Mouse (Mus musculus): Measurements from ENCODE around the gene Il4i1. TPM values are rescaled to one million over a fixed set of nuclear protein-coding genes. Genes with fewer than 3 reads are reported as not detected.
"Not testable (repeated sequence)": the region's sequence is repeated elsewhere in the genome, so short reads cannot be mapped to it uniquely, and the experiment has no call there.

Il4i1 gene
- total RNA-seq, 4 experiments from 2014 or later, result 0.35 to 1.2 (median 0.88) TPM

- DNase-seq (ENCODE audit: low spot score), result no peak
Observed at GRCm38 (mm10) chr7:44863982-44864494, 47.9 kb downstream of the Il4i1 start.

- DNase-seq (ENCODE audit: low spot score), result no peak
Observed at GRCm38 (mm10) chr7:44864595-44865542, 48.7 kb downstream of the Il4i1 start.

DNA sequence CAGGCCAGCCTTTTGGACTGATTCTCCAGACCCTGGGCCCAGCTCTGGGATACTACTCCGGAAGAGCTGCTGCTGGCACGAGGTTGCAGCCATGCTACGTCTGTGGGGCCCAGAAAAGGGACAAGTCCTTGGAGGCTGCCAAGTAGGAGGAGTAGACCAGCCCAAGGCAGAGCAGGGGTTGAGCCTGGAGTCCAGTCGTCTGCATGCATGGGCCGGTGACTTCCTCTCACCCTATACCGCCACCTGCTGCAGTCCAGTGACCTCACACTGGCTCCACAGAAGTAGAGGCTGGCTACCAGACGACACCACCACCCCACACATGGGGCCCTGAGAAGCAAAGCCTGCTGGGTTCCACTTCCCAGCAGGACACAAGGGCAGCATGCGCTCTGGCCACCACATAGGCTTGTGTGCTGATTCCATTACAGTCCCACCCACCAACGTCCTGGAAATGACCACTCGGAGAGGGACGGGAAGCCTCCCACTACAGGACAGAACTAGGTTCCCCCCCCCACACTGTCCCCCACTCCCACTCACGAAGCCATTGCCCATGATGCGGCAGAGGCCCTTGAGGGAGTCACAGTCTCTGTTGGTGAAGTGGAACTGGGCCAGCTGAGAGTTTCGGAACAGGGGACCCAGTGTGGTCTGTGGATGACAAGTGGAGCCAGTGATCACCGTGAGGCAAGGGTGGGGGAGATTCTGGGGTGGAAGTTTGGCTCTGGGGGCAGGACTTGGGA is 50.3 kb downstream of the Il4i1 start:
- peak; percentile 66 for DNase-seq (ENCODE audit: low spot score)

GRCm38 (mm10) chr7:44867010-44867702 is 51.0 kb downstream of the Il4i1 start:
- DNase-seq (ENCODE audit: low spot score), result no peak

GRCm38 (mm10) chr7:44867802-44868201 is 51.6 kb downstream of the Il4i1 start:
- DNase-seq (ENCODE audit: low spot score), result no peak

GRCm38 (mm10) chr7:44868465-44868864 is 52.3 kb downstream of the Il4i1 start:
- DNase-seq (ENCODE audit: low spot score), result no peak

DNA sequence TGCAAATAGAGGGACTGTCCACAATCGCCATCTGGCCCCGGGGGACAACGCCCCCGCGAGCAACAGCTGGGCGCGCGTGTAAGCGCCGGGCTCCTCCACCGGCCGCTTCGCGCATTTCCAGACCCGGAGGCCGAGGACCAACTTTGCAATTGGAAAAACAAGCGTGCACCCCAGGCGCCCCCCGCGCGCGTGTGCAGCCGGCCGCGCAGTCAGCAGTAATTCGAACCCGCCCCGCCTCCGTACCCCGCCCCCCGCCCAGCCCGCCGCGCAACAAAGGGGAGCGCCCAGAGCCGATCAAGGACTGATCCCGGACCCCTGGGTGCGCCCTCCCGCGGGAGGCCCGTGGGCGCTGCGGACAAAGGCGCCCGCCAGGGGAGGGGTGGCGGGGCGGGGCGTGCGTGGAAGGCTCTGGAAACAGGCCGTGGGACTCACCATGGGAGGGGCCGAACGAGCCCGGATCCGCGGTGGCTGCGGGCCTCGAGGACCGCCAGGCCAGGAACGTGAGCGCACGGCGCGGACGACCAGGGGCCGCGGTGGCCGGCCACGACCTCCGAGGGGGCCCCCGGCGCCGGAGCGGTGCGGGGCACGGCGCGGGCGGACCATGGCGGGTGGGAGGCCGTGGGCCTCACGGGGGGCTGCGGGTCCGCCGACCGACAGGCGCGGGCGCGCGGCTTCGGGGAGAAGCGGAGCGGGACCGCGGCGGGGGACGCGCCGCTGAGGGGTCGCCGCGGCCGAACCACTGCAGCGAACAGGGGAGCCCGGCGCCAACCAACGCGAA is 52.9 kb downstream of the Il4i1 start:
- DNase-seq (ENCODE audit: low spot score), result peak; percentile 61

GRCm38 (mm10) chr7:44869697-44870528 is 53.7 kb downstream of the Il4i1 start, which contains the start of gene Ptov1:
Ptov1 (minus strand) TSS chr7:44869788.
- DNase-seq (ENCODE audit: low spot score), result peak; percentile 95

GRCm38 (mm10) chr7:44870614-44871013 is 54.4 kb downstream of the Il4i1 start:
- no peak for DNase-seq (ENCODE audit: low spot score)

- DNase-seq (ENCODE audit: low spot score), result no peak
Observed at GRCm38 (mm10) chr7:44871181-44871580, 55.0 kb downstream of the Il4i1 start.

DNA sequence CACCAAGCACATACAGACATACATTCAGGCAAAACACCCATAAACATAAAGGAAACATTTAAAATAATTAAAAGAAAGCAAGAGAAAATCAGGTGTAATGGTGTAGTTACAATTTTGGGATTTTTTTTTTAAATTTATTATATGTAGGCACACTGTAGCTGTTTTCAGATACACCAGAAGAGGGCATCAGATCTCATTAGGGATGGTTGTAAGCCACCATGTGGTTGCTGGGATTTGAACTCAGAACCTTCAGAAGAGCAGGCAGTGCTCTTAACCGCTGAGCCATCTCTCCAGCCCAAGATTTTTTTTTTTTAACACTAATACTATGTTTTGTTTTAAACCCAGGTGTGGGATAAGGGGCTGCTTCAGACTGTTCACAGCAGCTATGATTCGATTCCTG is 55.6 kb downstream of the Il4i1 start:
- DNase-seq (ENCODE audit: low spot score), result not testable (repeated sequence)

DNA sequence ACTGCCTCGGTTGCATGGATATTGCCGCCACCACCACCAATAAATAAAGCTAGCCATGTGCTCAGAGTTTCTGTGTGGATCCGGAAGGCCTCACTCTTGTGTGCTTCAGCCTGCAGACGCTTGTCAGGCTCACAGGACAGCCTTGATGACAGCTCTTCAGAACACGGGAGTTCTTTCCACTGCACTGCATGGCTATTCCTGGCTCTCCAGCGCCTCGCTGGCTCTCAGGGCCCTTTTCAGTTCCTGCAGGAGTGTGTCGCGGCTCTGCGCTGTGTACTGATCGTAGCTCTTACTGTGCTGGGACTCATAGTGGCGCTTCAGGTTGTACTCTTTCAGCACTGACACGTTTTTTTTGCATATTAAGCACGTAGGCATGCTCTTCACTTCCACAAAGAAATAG is 61.6 kb downstream of the Il4i1 start:
- peak; percentile 54 for DNase-seq (ENCODE audit: low spot score)

DNA sequence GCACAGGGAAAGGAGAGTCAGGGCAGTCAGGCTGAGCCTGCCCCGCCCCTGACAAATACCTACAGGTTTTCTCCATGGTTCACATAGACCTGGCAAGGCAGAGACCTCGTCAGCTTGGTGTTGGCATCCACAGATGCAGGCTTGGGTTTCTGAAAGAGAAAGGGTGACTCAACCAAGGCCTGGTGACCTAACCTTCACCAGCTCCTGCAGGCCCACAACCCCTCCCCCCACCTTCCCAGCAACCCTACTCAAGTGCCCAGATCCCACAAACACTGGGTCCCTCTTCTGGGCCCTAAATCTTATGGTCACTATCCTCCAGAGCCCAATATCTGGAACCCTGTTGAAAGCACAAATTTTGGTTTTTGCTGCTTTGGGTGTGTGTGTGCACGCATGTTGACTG is 66.8 kb downstream of the Il4i1 start:
- no peak for DNase-seq (ENCODE audit: low spot score)

GRCm38 (mm10) chr7:44884637-44885036 is 68.5 kb downstream of the Il4i1 start:
- no peak for DNase-seq (ENCODE audit: low spot score)

DNA sequence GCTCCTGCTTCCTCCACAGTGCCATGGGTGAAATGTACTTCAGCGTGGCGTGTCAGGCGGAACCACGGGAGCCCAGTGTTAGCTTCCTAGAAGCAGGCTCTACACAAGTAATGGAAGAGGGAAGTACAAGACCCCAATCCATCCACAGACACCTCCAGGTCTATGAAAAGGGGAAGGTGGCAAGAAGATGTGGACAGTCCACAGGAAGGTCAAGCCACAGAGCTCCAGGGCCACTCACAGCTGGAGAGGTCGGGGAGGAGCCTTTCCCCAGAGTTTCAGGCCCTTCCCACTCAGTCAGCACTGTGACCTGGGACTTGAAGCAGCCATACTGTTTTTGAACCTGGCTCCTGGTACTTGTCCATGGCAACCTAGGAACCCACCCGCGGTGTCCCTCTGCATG is 70.8 kb downstream of the Il4i1 start:
- no peak for DNase-seq (ENCODE audit: low spot score)

DNA sequence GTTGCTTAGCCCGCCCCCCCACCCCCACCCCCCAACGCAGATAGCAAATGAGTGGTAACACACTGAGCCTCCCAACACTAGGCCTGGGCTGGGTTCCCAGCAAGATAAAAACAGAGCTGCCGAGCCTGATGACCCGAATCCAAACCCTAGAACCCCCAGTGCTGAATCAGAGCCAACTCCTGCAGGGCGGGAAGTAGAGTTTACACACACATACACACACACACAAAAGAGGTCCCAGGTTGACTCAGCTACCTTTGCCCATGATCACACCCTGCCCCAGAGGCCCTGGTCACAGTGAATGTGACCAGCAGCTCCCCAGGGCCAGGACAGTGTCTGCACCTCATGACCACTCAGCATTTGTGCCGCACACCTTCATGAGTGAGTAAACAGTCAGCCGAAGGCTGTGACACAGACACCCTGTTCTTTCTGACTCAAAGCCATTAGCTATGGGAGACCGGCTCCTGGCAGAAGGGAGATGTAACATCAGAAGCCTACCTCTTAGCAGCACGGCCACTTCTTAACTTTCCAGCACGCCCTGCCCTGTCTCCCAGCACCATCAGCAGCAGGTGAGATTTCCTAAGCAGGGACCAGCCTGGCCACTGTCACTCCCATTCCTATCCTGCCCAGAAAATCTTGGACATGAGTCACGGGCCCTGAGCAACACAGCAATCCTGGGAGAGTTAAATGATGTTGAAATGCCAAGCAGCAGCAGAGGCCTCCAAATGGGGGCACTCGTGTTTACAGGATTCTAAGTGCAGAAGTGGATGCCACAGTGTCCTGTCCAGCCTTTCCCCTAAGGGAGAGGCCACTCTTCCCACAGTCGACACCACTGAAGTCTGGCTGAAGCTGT is 72.3 kb downstream of the Il4i1 start:
- DNase-seq (ENCODE audit: low spot score), result no peak

DNA sequence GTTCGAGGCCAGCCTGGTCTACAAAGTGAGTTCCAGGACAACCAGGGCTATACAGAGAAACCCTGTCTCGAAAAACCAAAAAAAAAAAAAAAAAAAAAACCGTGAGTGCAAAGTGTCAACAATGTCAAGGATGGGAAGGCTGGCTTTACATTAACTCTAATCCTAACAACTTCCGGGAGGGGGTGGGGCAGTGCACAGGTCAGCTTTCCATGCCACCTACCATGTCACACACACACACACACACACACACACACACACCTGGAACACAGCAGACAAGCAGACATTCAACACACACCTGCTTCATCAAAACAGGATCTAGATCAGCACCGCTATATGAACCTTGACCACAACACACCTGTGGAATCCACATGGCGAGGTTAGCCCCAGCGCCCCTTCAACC is 74.0 kb downstream of the Il4i1 start:
- DNase-seq (ENCODE audit: low spot score), result no peak

Measured in heart, adult 8-10 months (tissue).